In the genomic region with DNA sequence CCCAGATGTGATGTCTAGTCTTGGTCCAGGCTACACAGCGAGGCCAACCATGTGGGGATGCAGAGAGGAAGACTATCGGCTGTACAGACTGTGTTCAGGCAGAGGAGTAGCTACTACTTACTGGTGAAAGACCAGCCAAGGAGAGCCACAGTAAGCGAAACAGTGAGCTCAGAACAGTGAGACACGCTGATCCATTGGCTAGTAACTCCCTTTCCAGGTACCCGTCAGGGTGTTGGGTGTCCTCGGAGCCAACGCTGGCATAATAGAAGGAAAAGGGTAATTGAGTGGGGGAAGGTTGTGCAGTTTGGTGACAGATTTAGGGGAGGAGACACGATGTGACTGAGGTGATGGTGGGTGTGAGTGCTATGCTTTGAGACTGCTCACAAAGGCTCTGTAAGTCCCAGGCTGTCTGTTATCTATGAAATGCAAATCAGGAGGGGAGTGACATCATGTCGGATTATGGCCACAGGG, we compare ENCODE assay signal across 15 mouse cellular contexts. TPM values are rescaled to one million over a fixed set of nuclear protein-coding genes. Genes with fewer than 3 reads are reported as not detected.
A peak's percentile ranks its signal among the peaks of the same experiment; 100 is the strongest.
DNase-seq lines count a peak whose midpoint lies in the region; ATAC-seq lines count a peak whose summit lies in the region.
"Had no signal": no experiment of that assay in that cellular context is flagged by ENCODE, and none has a peak within 500 bp of the region (broad histone marks: within the 10 kb centered on the region; RNA-seq: fewer than 3 reads in every experiment).

No protein-coding gene starts in this region.

- peak; percentile 74 for ATAC-seq in forebrain, embryonic 11.5 days (replicated peaks; ENCODE audit: low FRiP score)
- ATAC-seq in hindbrain, embryonic 14.5 days (ENCODE audit: low FRiP score), result peak; percentile 39; the same call in 1 of the 2 replicates
- peak; percentile 62 for ATAC-seq in neural tube, embryonic 11.5 days (ENCODE audit: insufficient read depth, low FRiP score, low TSS enrichment)

- no peaks in the 10 kb centered on the region for H3K36me3 ChIP-seq in heart, embryonic 10.5 days
- H3K36me3 ChIP-seq in forebrain, embryonic 11.5 days (ENCODE audit: control insufficient read depth, insufficient read depth, low read length), result no peaks in the 10 kb centered on the region
- H3K36me3 ChIP-seq in hindbrain, embryonic 14.5 days (replicated peaks; ENCODE audit: control insufficient read depth, insufficient read depth), result no peaks in the 10 kb centered on the region
- H3K36me3 ChIP-seq in neural tube, embryonic 11.5 days (ENCODE audit: control insufficient read depth, insufficient read depth, low read length), result no peaks in the 10 kb centered on the region
- H3K36me3 ChIP-seq: liver, embryonic 15.5 days had no signal

- H3K4me2 ChIP-seq in forebrain, embryonic 11.5 days (ENCODE audit: low read depth, low read length, severe bottlenecking), result 0 out of 2 replicates have a peak overlapping the region, but pooled peaks have one; percentile 1
- H3K4me2 ChIP-seq in hindbrain, embryonic 14.5 days (replicated peaks), result no peak overlapping the region
- H3K4me2 ChIP-seq in neural tube, embryonic 11.5 days (ENCODE audit: low read depth), result no peak overlapping the region
- H3K4me2 ChIP-seq: liver, embryonic 15.5 days had no signal

- H3K9ac ChIP-seq in forebrain, embryonic 11.5 days (ENCODE audit: low read length), result 0 out of 2 replicates have a peak overlapping the region, but pooled peaks have one; percentile 14
- H3K9ac ChIP-seq in hindbrain, embryonic 14.5 days, result no peak overlapping the region
- H3K9ac ChIP-seq in neural tube, embryonic 11.5 days (ENCODE audit: low read length), result no peak overlapping the region
- H3K9ac ChIP-seq: liver, embryonic 15.5 days had no signal

- no peaks in the 10 kb centered on the region for H3K9me3 ChIP-seq in heart, embryonic 10.5 days
- H3K9me3 ChIP-seq in forebrain, embryonic 11.5 days (ENCODE audit: control insufficient read depth, low read length), result no peaks in the 10 kb centered on the region
- no peaks in the 10 kb centered on the region for H3K9me3 ChIP-seq in hindbrain, embryonic 14.5 days (ENCODE audit: control insufficient read depth, low read length)
- no peaks in the 10 kb centered on the region for H3K9me3 ChIP-seq in neural tube, embryonic 11.5 days (ENCODE audit: control insufficient read depth, low read length)
- H3K9me3 ChIP-seq: liver, embryonic 15.5 days had no signal

- DNase-seq in heart, embryonic 10.5 days (ENCODE audit: low spot score), result peak; percentile 72
- DNase-seq in heart, postnatal 10 days, result no peak
- no peak for DNase-seq in forebrain, embryonic 11.5 days (ENCODE audit: low spot score)
- no peak for DNase-seq in hindbrain, embryonic 14.5 days (ENCODE audit: low spot score)
- peak; percentile 58 for DNase-seq in neural tube, embryonic 11.5 days (ENCODE audit: low spot score)
- no peak for DNase-seq in spleen, adult 18-20 months
- no peak for DNase-seq in layer of hippocampus, adult 9-11 months
- DNase-seq: adrenal gland, postnatal 36 days; cerebellum, adult 11 months; kidney, adult 11 months; lung, postnatal 4 days had no signal

- intact Hi-C loops in heart, postnatal 10 days (cut with DNase I), result no loop called here

- H3K27me3 ChIP-seq in heart, embryonic 10.5 days (ENCODE audit: insufficient read depth, poor library complexity, severe bottlenecking), result peaks cover 10% of the 10 kb centered on the region; the same call in 1 of the 2 replicates
- no peaks in the 10 kb centered on the region for H3K27me3 ChIP-seq in forebrain, embryonic 11.5 days (ENCODE audit: control insufficient read depth, insufficient read depth, low read length)
- H3K27me3 ChIP-seq in hindbrain, embryonic 14.5 days (ENCODE audit: control insufficient read depth, insufficient read depth, low read length), result no peaks in the 10 kb centered on the region
- no peaks in the 10 kb centered on the region; the same call in 1 of the 2 replicates for H3K27me3 ChIP-seq in neural tube, embryonic 11.5 days (ENCODE audit: control insufficient read depth, insufficient read depth, low read length)

- 48% methylated on average over 9 of the region's 9 CpGs for WGBS in heart, embryonic 10.5 days
- 55% methylated on average over 9 of the region's 9 CpGs for WGBS in forebrain, embryonic 11.5 days
- WGBS in hindbrain, embryonic 14.5 days, result 30% methylated on average over 9 of the region's 9 CpGs
- WGBS in neural tube, embryonic 11.5 days, result 48% methylated on average over 9 of the region's 9 CpGs

- peaks cover 40% of the 10 kb centered on the region for H3K4me1 ChIP-seq in heart, embryonic 10.5 days
- peaks cover 3% of the 10 kb centered on the region; the same call in 1 of the 2 replicates for H3K4me1 ChIP-seq in forebrain, embryonic 11.5 days (replicated peaks; ENCODE audit: control insufficient read depth, insufficient read depth, low read length)
- peaks cover 23% of the 10 kb centered on the region for H3K4me1 ChIP-seq in hindbrain, embryonic 14.5 days (replicated peaks; ENCODE audit: control insufficient read depth, insufficient read depth, low read length)
- no peaks in the 10 kb centered on the region; the same call in 1 of the 2 replicates for H3K4me1 ChIP-seq in neural tube, embryonic 11.5 days (ENCODE audit: control insufficient read depth, insufficient read depth, low read length)
- H3K4me1 ChIP-seq: liver, embryonic 15.5 days had no signal

- no peak overlapping the region for H3K27ac ChIP-seq in heart, embryonic 10.5 days
- H3K27ac ChIP-seq in forebrain, embryonic 11.5 days (ENCODE audit: low read depth, low read length), result peak overlapping the region; percentile 82
- H3K27ac ChIP-seq in hindbrain, embryonic 14.5 days, result peak overlapping the region; percentile 38; the same call in 1 of the 2 replicates
- peak overlapping the region; percentile 82 for H3K27ac ChIP-seq in neural tube, embryonic 11.5 days (ENCODE audit: low read depth, low read length)
- H3K27ac ChIP-seq: liver, embryonic 15.5 days had no signal

- H3K4me3 ChIP-seq in heart, embryonic 10.5 days, result no peak overlapping the region
- H3K4me3 ChIP-seq in forebrain, embryonic 11.5 days (ENCODE audit: low read depth, low read length), result no peak overlapping the region
- H3K4me3 ChIP-seq in hindbrain, embryonic 14.5 days (replicated peaks; ENCODE audit: low read length), result no peak overlapping the region
- H3K4me3 ChIP-seq in neural tube, embryonic 11.5 days (ENCODE audit: low read depth, low read length), result no peak overlapping the region
- H3K4me3 ChIP-seq: liver, embryonic 15.5 days had no signal

RNA-seq across cellular contexts. Expression of a gene that starts 15.1 kb away (rescaled TPM):
- polyA plus RNA-seq in heart, embryonic 10.5 days (2016; fragmentation: Nextera tagmentation; extraction: Ambion mirVana), result 0.27 and 0.57 TPM in 2 replicates
- total RNA-seq in heart, postnatal 10 days (2021), result not detected
- polyA plus RNA-seq in forebrain, embryonic 11.5 days (2014; fragmentation: Nextera tagmentation; extraction: Ambion mirVana), result 41.4 and 44.9 TPM in 2 replicates
- 27.2 and 29.4 TPM in 2 replicates for polyA plus RNA-seq in hindbrain, embryonic 14.5 days (2014; fragmentation: Nextera tagmentation; extraction: Ambion mirVana)
- polyA plus RNA-seq in neural tube, embryonic 11.5 days (2014; fragmentation: Nextera tagmentation; extraction: Ambion mirVana), result 94.0 and 109 TPM in 2 replicates
- total RNA-seq: adrenal gland, postnatal 36 days had no signal
- polyA plus RNA-seq: gonadal fat pad, adult 2 months; heart, postnatal 0 days; liver, embryonic 15.5 days; thymus, postnatal 0 days had no signal

Comparison
In these comparisons a context has a peak if more than half of its experiments do, and no peak if none do; other contexts are left out.
1. DNase-seq: peak in heart, embryonic 10.5 days (single experiment) and neural tube, embryonic 11.5 days (single experiment); none in heart, postnatal 10 days (0 of 2), forebrain, embryonic 11.5 days (single experiment), hindbrain, embryonic 14.5 days (single experiment), spleen, adult 18-20 months (0 of 2) and layer of hippocampus, adult 9-11 months (single experiment).
2. RNA of a gene that starts 15.1 kb away (polyA plus RNA-seq): 94.0 to 109 TPM in neural tube, embryonic 11.5 days, 41.4 to 44.9 TPM in forebrain, embryonic 11.5 days and 27.2 to 29.4 TPM in hindbrain, embryonic 14.5 days; 0.27 to 0.57 TPM in heart, embryonic 10.5 days; every median in the first group is over 10 times any median in the second.
3. Peak in every context shown above with its lines, with median percentiles within 50 percentile points of each other: ATAC-seq.